Mouse (Mus musculus) limb, embryonic 11.5 days (tissue): ENCODE results near the gene Cand1. TPM values are rescaled to one million over a fixed set of nuclear protein-coding genes. Genes with fewer than 3 reads are reported as not detected.

Experiments
- polyA plus RNA-seq: library from polyadenylated mRNA; unstranded; fragments of >200 nt; fragmentation: Nextera tagmentation; extraction: Ambion mirVana; gene quantifications from 2 replicates; pipeline ENCODE4 v1.2.1, GENCODE M21; 2014

The Cand1 gene
- polyA plus RNA-seq, 1 experiment from 2014 or later: 127 TPM

Other genes starting within 250 kb of the Cand1 start
- 3.7 TPM in 2 replicates for gene Grip1, start 213.8 kb upstream of the Cand1 start, polyA plus RNA-seq